Mouse (Mus musculus): ENCODE results near the gene Pcnx.
"Not testable (repeated sequence)": the region's sequence is repeated elsewhere in the genome, so short reads cannot be mapped to it uniquely, and the experiment has no call there.

DNA sequence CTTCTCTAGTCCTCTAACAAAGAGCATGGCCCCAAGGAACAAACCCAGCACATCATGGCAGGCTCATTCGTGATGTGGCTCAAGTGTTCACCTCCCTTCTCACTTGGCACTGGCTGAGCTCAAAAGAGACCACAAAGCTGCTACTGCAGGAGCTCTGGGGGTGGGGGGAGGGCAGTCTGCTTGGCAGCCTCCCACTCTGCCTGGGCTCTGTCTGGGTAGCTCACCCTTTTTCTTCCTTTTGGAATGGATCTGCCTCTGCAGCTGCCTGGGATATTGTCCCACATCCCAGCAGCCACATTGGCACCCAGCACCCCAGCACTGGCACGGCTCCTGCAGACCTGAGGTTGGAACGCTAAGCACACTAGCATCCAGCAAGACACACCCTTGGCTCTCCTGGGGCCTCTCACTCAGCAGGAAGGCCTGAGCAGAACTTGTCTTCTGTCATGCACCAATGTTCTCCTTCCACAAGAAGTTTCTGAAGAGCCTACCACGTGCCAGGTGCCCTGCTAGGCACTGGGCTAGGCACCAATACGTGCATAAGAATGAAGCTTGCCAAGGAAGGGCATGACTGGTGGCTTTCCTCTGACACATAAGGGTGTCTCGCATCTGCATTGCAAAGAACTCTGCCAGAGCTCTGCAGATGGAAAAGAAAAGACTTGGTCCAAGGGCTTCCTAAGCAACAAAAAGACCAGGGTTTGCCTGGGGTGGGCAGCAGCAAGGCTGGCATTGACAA, 166.2 kb downstream of the Pcnx start:
- TF ChIP-seq CTCF (IDR thresholded peaks at IDR 0.05; ENCODE audit: borderline replicate concordance, insufficient read depth, low read length); POLR2A (IDR thresholded peaks at IDR 0.05; ENCODE audit: low read depth, low read length): not testable (repeated sequence)
